Mouse (Mus musculus) CH12.LX (cell line): ENCODE results near the gene Trmt10c.
A peak's percentile ranks its signal among the peaks of the same experiment; 100 is the strongest.

Experiments used
- BHLHE40 ChIP-seq: IDR thresholded peaks from 2 replicates; pipeline ENCODE4 v1.6.1; 2011; ENCODE audit warnings: mild to moderate bottlenecking, low read depth, low read length, improper control_type of control experiment
- EP300 ChIP-seq: IDR thresholded peaks from 2 replicates; pipeline ENCODE4 v1.6.1; 2011; ENCODE audit warnings: low read length, improper control_type of control experiment
- MAFK ChIP-seq: IDR thresholded peaks from 2 replicates; pipeline ENCODE4 v1.6.1; 2011; ENCODE audit warnings: low read length, improper control_type of control experiment; ENCODE audit not compliant: insufficient replicate concordance
- MAX ChIP-seq: IDR thresholded peaks from 2 replicates; pipeline ENCODE4 v1.6.1; 2011; ENCODE audit warnings: low read length, improper control_type of control experiment

DNA sequence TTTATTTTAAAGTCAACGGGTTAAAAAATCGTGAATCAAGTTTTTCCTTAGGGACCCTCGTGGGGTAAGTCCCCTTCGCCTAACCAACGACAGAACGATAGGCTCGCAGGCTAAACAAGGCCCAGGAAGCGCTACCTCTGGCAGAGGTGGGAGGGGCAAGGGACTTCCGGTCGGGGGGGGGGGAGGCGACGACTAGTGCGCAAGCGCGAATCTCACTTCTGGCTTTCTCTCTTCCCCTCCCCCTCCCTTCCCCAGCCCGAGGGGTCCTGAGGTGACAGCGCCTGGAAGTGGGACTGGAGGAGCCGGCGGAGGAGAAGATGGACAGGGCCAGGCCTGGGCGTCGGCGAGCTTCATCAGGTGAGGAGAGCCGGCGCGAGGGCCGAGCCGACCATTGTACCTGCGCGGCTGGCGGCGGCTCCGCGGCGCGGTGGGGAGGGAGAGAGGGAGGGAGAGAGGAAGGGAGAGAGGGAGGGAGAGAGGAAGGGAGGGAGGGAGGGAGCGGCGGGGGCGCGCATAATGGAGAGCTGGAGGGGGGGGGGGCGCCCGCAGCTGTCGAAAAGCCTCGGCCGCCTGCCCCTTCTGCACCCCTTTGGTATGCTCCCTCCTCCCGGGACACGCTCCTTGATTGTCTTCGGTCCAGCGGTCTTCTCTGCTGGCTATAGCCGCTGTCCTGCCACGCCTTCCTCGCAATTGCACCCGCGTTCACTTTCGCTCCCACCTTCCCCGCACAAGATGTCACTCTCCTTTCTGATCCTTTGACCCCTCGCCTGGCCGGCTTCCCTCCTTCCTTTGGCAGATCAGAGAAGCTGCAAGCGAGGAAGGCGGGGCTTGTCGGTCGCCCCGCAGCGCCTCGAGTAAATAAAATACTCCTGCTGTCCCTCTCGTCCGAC is 37.8 kb upstream of the Trmt10c start:
- TF ChIP-seq BHLHE40 (no peak; the same call in 1 of the 2 replicates), MAFK (peak; percentile 13; the same call in 1 of the 2 replicates), MAX (no peak; the same call in 1 of the 2 replicates), EP300 (no peak)
